Mouse (Mus musculus) monocyte, adult 5-6 weeks (primary cell): ENCODE data around the gene Dcp1a. TPM values are rescaled to one million over a fixed set of nuclear protein-coding genes. Genes with fewer than 3 reads are reported as not detected.

Experiments used
- ATAC-seq: fragments of 153-309, 156-312 bp; replicated peaks from 2 replicates; pipeline ENCODE4 v1.8.0; 2017; ENCODE audit warnings: mild to moderate bottlenecking; ENCODE audit not compliant: low TSS enrichment, insufficient number of reproducible peaks, severe bottlenecking, poor library complexity, low FRiP score
- total RNA-seq: library from RNA; stranded (forward); fragments of 200-1000, 200-491, 200-594 nt; gene quantifications from 3 replicates; pipeline ENCODE4 v1.2.3, GENCODE M21; 2017

The Dcp1a gene
- total RNA-seq, 1 experiment from 2014 or later: 17.9 TPM

DNA sequence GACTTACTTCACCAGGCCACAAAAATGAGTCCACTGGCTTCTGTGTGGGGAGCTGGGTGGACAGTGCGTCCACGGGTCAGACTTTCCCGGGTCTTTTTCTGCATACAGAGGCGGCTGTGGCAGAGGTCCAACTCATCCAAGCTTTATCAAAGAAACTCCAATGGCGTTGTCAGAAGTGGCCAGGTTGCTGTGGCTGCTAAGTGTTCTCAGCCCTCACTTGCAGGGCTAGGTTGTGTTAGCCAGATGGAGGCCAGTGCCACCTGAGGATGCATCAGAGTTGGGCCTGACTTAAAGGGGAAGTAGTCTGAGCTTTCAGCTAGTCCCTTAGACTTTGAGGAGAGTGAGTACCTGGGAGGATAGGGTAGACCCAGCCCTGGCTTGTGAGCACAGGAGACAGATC, 72.2 kb downstream of the Dcp1a start:
- no peak for ATAC-seq

DNA sequence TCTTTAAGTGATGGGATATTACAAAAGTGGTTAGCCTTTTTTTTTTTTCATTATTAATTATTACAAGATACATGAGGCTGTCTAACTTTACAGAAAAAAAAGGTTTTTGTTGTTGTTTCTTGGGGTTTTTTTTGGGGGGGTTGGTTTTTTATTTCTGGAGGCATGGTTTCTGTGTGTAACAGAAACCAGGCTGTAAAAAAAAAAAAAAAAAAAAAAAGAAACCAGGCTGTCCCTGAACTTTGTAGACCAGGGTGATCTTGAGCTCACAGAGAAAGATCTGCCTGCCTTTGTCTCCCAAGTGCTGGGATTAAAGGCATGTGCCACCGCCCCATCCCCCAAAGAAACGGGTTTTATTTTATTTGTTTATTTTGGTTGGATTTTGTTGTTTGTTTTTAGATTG, 72.6 kb downstream of the Dcp1a start:
- no peak for ATAC-seq

DNA sequence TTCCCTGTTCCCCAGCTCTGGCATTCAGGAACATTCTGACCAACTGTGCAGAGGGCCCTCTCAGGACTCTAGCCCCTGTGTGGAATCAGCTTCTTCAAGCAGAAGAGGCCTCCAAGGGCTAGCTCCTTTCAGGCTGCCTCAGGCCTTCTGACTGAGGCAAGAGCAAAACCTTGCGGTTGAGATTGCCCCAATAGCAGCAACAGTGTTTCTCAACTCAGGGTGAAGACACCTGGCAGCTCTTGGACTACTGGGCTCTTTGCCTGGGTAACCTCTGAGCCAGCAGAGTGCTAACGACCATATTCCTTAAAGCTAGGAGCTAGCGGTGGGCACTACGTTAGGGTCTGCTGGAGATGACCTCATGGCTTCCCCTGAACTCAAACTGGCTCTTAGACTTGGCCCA, 73.8 kb downstream of the Dcp1a start:
- ATAC-seq: no peak

DNA sequence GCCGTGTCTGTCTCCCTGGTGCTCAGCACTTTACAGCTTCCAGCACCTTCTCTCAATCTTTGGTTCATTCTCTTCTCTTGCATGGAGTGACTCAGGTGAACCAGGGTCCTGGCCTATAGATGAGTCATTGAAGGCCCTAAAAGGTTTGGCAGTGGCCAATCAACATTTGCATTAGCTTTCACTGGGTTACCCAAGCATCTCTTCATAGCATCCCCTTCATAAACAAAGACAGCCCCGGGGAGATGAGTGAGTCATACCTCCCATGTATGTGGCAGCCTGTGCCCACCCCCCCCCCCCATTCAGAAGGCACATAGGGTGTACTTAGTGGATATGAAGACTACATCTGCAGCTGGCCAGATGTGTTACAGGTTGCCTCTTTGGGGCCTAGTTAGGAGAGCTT, 77.3 kb downstream of the Dcp1a start:
- no peak for ATAC-seq

DNA sequence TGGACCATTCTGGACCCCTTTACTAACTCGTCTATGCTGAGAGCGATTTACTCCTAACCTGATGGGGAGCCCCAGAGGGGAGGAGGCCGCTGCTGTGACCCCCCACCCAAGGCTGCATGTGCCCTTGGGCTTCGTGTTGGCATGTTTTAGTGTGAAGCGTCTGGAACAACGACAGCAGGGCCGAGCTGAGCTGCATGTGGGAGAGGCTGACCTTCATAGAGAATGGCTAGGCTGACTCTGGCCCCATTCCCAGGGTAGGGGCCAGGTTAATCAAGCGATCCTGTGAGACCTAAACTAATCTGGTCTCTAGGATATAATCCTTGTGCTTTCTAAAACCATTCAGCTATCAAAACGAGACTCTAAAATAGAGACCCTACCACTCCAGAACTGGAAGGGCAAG, 78.4 kb downstream of the Dcp1a start:
- ATAC-seq: no peak

DNA sequence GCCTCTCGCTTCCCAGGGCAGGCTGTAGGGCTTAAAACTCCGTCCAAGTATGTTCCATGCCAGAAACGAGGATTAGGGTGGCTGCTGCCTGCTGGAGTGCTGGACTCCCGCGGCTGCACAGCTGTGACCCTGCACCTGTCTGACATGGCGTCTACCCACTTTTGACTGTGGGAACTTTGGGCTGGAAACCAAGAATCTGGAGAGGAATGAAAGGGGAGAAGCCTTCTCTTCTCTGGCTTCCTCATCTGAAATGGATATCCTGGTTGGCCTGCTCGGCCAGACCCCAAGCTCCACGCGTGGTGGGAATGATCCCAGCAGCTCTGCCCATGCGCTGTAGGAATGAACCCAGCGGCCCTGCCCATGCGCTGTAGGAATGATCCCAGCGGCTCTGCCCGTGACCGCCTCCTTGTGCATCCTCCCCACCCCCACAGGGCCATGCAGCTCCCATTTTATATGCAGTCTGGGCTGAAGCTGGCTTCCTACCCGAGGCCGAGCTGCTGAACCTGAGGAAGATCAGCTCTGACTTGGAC, 80.1 kb downstream of the Dcp1a start:
- no peak for ATAC-seq

DNA sequence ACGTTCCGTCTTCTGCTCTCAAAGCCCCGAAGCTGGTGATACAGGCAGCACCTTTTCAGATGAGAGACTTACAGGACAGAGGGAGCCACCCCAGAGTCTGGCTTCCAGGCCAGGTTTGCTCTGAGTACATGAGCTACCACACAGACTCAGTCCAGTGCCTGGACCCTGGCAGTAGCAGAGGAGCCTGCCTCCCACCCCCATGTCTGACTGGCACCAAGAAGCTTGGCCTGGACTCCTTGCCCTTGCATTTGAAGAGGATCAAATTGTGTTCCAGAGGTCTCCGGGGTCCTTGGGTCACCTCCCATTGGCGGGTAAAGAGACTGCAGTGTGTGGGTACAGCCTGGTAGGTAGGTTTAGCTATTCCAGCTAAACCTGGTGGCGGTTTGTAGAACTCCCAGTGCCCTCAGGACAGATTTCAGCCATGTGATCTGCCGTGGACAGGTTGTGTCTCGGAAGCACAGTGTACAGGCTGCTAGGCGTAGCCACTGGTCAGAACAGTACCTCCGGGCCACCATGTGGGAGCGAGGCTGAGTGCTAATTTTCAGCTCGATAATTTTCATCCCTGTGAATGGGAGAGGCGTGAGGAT, 81.6 kb downstream of the Dcp1a start:
- ATAC-seq: no peak

DNA sequence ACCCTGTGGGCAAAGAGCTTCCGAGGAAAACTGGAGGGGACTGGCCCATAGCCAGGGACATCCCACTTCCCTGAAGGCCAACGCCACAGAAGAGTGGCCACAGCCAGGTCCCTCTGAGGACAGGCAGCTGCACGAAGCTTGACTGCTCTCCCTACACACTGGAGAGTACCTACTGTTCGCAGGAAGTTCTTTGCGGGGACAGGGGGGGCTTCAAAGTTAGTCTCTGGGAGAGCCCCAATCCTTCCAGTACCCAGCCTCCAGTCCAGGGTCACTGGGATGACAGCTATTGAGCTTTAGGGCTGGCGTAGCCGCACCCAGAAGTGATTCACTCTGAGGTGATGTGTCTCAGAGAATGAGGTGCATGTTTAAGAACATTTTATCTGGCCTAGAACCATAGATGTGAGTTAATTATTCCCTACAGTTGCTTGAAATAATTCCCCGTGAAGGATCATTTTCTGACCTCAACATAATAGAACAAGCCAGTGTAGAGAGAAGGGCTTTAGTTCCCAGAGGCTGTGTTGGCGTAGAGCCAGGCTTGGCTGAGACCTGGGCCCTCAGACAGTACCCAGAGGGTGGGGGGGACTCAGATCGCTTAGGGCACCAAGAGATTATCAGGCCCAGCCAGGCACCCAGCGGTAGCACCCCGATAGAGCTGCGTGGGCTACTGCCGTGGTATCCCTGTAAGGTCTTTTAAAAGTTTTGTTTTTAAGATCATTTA, 82.3 kb downstream of the Dcp1a start:
- no peak for ATAC-seq

DNA sequence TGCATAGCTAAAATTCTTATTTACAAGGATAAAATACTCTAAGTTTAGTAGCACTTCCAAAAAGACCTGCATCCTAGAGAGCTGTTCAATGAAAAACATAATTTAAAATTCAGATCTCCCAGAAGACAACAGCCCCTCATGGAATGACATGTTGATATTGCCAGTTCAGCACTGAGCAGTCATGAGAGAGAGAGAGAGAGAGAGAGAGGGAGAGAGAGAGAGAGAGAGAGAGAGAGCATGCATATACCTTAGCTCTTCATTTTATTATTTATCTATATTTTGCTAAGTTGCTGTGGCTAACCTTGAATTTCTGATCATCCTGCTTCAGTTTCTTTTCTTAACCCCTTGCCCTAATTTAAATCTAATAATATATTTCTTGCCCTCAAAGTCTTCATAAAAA, 83.0 kb downstream of the Dcp1a start:
- no peak for ATAC-seq

DNA sequence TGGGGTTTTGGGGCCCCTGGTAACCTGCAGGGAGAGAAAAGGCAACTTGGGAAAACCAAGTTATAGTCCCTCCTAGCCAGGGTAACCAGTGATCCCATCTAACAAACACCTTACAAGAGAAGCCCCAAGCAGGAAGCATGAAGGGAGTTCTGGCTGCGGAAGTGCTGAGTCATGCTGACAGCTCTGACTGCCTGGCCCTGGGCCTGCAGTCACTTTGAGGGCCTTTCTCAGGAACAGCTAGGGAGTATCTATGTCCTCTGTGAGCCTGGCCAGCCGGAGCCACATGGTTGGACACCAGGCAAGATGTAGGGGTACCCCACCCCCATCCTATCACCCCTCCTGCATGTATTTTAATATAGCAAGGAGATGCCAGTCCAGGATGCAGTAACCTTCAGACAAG, 85.1 kb downstream of the Dcp1a start:
- ATAC-seq: no peak

DNA sequence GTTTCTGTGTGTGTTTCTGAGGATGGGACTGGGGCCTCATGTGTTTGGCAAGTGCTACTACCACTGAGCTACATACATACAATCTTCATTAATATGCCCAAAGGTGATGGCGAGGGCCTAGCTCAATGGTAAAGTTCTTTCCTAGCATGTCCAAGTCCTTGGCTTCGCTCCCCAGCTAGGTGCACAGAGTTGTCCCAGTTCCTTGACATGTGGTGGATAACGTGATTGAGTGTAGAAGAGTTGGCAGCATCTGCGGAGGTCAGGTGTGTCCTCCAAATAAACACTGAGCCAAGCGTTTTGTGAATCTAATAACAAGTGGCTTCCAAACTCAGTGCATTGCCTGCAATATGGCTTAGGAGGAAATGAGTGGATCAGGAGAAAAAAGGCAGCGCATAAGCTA, 87.0 kb downstream of the Dcp1a start:
- no peak for ATAC-seq

DNA sequence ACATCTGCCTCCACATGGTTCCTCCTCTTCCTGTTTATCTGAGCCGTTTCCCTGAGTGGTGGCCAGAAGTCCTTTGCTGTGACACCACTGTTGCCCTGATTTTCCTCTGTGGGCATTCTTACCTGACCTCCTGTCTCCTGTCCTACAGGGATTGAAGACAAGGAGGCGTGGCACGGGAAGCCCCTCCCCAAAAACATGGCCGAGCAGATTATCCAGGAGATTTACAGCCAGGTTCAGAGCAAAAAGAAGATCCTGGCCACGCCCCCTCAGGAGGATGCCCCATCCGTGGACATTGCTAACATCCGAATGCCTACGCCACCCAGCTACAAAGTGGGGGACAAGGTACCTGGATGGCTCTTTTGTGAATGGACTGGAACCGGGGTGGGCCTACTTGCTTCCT, 88.7 kb downstream of the Dcp1a start:
- no peak for ATAC-seq

DNA sequence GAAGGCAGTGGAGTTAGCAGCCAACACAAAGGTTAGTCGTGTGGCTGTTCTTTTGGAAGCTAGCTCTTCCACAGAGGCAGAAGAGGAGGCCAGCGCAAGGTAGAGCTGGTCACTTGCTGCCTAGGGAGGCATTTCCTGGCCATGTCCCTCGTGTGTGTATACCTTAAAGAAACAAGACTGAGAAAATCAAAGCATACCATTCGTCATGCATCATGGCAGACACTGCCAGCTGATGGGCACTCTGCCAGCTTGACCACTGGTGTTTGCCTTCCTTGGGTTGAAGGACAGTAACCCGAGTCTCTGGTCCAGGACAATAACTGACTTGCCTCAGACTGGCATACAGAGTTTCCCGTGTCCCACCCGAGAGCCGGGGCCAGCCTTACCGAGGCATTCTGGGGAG, 91.0 kb downstream of the Dcp1a start:
- no peak for ATAC-seq

DNA sequence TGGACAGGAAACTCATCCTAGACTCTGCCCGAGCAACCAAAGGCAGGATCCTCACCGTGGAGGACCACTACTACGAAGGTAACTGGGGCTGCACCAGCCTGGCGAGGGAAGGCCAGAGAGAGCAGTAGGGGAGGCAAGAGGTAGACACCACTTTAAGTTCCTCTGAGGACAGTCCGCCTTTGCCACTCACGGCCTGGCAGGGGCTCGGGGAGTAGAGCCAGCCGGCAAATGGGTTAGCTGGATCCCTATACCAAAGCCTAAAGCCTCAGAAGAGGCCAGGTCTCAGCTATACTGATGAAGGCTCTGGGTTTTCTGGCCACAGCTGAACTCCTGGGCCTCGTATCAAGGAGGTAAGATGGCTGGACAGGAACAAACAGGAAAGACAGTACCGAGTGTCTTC, 92.9 kb downstream of the Dcp1a start:
- no peak for ATAC-seq

DNA sequence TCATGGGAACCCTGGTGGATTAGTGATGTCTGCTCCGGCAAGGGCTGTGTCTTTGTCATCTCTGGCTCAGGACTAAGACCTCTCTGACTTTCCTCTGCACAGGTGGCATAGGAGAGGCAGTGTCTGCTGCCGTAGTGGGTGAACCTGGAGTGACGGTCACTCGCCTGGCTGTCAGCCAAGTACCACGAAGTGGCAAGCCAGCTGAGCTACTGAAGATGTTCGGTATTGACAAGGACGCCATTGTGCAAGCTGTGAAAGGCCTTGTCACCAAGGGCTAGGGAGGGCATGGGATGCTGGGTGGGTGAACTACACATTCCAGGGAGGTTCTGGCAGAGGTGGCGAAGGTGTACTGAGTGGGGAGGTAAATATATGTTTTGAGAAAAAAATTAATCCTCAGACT, 93.9 kb downstream of the Dcp1a start:
- no peak for ATAC-seq

DNA sequence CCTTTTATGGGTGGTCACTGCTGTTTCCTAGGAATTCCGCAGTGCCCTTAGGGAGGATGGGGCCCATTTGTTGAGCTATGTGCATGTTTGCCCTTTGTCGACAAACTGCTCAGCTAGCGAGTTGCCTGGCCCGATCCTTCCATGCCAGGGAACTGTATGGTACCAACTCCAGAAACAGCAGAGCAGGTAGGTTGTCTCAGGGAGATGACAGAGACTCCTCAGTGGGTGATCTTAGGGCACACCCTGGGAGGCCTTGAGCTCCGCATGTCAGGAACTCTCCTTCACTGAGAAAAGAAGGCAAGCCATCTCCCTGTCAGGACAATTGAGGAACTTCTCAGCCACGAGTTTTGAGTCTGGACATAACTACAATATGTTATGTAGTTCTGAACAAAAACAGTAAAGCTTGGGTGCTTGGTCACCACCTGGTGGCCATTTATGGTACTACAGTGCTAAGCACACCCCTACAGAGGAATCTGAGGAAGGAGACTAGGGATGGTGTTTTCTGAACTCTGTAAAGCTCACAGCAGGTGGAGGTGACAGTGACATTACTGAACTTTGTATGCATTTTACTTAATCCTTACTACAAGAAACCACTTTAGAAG, 94.7 kb downstream of the Dcp1a start:
- ATAC-seq: peak; percentile 51

DNA sequence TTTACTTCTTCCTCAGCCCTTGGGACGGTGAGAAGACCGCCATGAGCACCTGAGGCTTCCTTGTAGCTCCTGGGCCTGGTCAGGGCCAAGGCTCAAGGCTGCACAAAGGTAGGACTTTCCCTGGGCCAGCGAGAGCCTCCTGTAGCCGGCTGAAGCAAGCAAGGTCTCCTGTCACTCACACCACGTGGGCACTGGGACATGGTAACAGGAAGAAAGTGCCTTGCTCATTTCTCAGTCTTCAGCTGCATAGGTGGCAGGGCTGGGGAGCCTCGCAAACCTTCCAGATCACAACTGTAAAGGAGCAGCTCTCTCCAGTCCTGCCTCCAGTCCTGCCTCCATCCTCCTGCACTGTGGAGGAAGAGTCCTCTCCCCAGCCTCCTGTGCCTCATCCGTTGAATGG, 96.5 kb downstream of the Dcp1a start:
- no peak for ATAC-seq

DNA sequence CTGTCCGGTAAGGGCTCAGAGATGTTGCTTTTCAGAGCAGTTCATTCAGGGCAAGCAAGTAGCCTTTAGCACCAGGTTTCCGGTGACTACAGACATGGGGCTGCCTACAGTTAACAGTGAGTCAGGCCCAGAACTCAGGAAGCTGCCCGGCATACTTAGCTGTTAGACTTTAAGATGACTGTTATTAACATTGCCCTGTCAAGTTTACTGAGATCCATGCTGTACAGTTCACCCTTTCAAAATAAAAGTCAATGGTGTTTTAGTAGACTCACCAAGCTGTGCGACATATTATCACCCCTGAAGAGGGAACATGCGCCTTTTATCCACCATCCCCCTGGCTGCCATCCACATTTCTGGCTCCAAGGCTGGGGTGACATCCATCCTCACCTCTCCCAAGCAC, 96.9 kb downstream of the Dcp1a start:
- ATAC-seq: no peak
